Mouse (Mus musculus): Measurements from ENCODE around the gene Alg9. TPM values are rescaled to one million over a fixed set of nuclear protein-coding genes. Genes with fewer than 3 reads are reported as not detected.

The Alg9 gene
- polyA plus RNA-seq, 1 experiment from 2014 or later, result 40.4 TPM

- no peaks in the 10 kb centered on the region for H3K27me3 ChIP-seq (ENCODE audit: control insufficient read depth, insufficient read depth, low read length)
- no peak for ATAC-seq (ENCODE audit: insufficient number of reproducible peaks, low FRiP score, low TSS enrichment, low read depth)
- H3K9ac ChIP-seq (ENCODE audit: low read length), result no peak overlapping the region
- no peak overlapping the region for H3K4me3 ChIP-seq (ENCODE audit: low read depth, low read length)
- 82% methylated on average over 8 of the region's 8 CpGs for WGBS
- H3K27ac ChIP-seq (replicated peaks; ENCODE audit: low read depth, low read length), result no peak overlapping the region
- DNase-seq (ENCODE audit: low spot score), result no peak
- no peak overlapping the region for H3K4me2 ChIP-seq (ENCODE audit: low read depth, severe bottlenecking)
- no peaks in the 10 kb centered on the region for H3K4me1 ChIP-seq (ENCODE audit: control insufficient read depth, insufficient read depth, low read length)
- H3K36me3 ChIP-seq (ENCODE audit: control insufficient read depth, insufficient read depth, low read length), result peaks cover 48% of the 10 kb centered on the region; the same call in 1 of the 2 replicates
- no peaks in the 10 kb centered on the region for H3K9me3 ChIP-seq (ENCODE audit: control insufficient read depth, low read length)
Measured at GRCm38 (mm10) chr9:50865803-50866202, 91.0 kb downstream of the Alg9 start.

- Histone ChIP-seq H3K4me1 (ENCODE audit: control insufficient read depth, insufficient read depth, low read length) (no peaks in the 10 kb centered on the region), H3K27ac (replicated peaks; ENCODE audit: low read depth, low read length) (no peak overlapping the region), H3K27me3 (ENCODE audit: control insufficient read depth, insufficient read depth, low read length) (no peaks in the 10 kb centered on the region), H3K36me3 (ENCODE audit: control insufficient read depth, insufficient read depth, low read length) (peaks cover 44% of the 10 kb centered on the region; the same call in 1 of the 2 replicates), H3K9ac (ENCODE audit: low read length) (no peak overlapping the region), H3K9me3 (ENCODE audit: control insufficient read depth, low read length) (no peaks in the 10 kb centered on the region), H3K4me3 (ENCODE audit: low read depth, low read length) (no peak overlapping the region), H3K4me2 (ENCODE audit: low read depth, severe bottlenecking) (no peak overlapping the region)
- DNase-seq (ENCODE audit: low spot score) (no peak), ATAC-seq (ENCODE audit: insufficient number of reproducible peaks, low FRiP score, low TSS enrichment, low read depth) (no peak)
- WGBS, result 94% methylated on average over 6 of the region's 6 CpGs
Measured at GRCm38 (mm10) chr9:50867015-50867414, 92.2 kb downstream of the Alg9 start.

GRCm38 (mm10) chr9:50868182-50868581 is 93.4 kb downstream of the Alg9 start:
- DNase-seq (ENCODE audit: low spot score), result no peak
- H3K36me3 ChIP-seq (ENCODE audit: control insufficient read depth, insufficient read depth, low read length), result peaks cover 37% of the 10 kb centered on the region; the same call in 1 of the 2 replicates
- 91% methylated on average over 2 of the region's 2 CpGs for WGBS

GRCm38 (mm10) chr9:50873210-50873609 is 98.4 kb downstream of the Alg9 start:
- peaks cover 29% of the 10 kb centered on the region for H3K36me3 ChIP-seq (ENCODE audit: control insufficient read depth, insufficient read depth, low read length)

More at GRCm38 (mm10) chr9:50868182-50868581, 93.4 kb downstream of the Alg9 start:
- Histone ChIP-seq H3K4me2 (ENCODE audit: low read depth, severe bottlenecking) (no peak overlapping the region), H3K27me3 (ENCODE audit: control insufficient read depth, insufficient read depth, low read length) (no peaks in the 10 kb centered on the region), H3K4me1 (ENCODE audit: control insufficient read depth, insufficient read depth, low read length) (no peaks in the 10 kb centered on the region), H3K9ac (ENCODE audit: low read length) (no peak overlapping the region), H3K9me3 (ENCODE audit: control insufficient read depth, low read length) (no peaks in the 10 kb centered on the region), H3K4me3 (ENCODE audit: low read depth, low read length) (no peak overlapping the region), H3K27ac (replicated peaks; ENCODE audit: low read depth, low read length) (no peak overlapping the region)
- no peak for ATAC-seq (ENCODE audit: insufficient number of reproducible peaks, low FRiP score, low TSS enrichment, low read depth)

GRCm38 (mm10) chr9:50874031-50874430 is 99.2 kb downstream of the Alg9 start:
- Histone ChIP-seq H3K9me3 (ENCODE audit: control insufficient read depth, low read length) (no peaks in the 10 kb centered on the region), H3K4me3 (ENCODE audit: low read depth, low read length) (no peak overlapping the region), H3K27me3 (ENCODE audit: control insufficient read depth, insufficient read depth, low read length) (no peaks in the 10 kb centered on the region), H3K4me2 (ENCODE audit: low read depth, severe bottlenecking) (no peak overlapping the region), H3K4me1 (ENCODE audit: control insufficient read depth, insufficient read depth, low read length) (no peaks in the 10 kb centered on the region), H3K36me3 (ENCODE audit: control insufficient read depth, insufficient read depth, low read length) (peaks cover 25% of the 10 kb centered on the region), H3K9ac (ENCODE audit: low read length) (no peak overlapping the region), H3K27ac (replicated peaks; ENCODE audit: low read depth, low read length) (no peak overlapping the region)
- DNase-seq (ENCODE audit: low spot score) (no peak), ATAC-seq (ENCODE audit: insufficient number of reproducible peaks, low FRiP score, low TSS enrichment, low read depth) (no peak)
- 94% methylated on average over 6 of the region's 6 CpGs for WGBS

More at GRCm38 (mm10) chr9:50873210-50873609, 98.4 kb downstream of the Alg9 start:
- Histone ChIP-seq H3K9ac (ENCODE audit: low read length) (no peak overlapping the region), H3K4me3 (ENCODE audit: low read depth, low read length) (no peak overlapping the region), H3K9me3 (ENCODE audit: control insufficient read depth, low read length) (no peaks in the 10 kb centered on the region), H3K4me1 (ENCODE audit: control insufficient read depth, insufficient read depth, low read length) (no peaks in the 10 kb centered on the region), H3K27me3 (ENCODE audit: control insufficient read depth, insufficient read depth, low read length) (no peaks in the 10 kb centered on the region), H3K27ac (replicated peaks; ENCODE audit: low read depth, low read length) (no peak overlapping the region), H3K4me2 (ENCODE audit: low read depth, severe bottlenecking) (no peak overlapping the region)
- no peak for ATAC-seq (ENCODE audit: insufficient number of reproducible peaks, low FRiP score, low TSS enrichment, low read depth)
- 94% methylated on average over 9 of the region's 9 CpGs for WGBS
- no peak for DNase-seq (ENCODE audit: low spot score)

- H3K9me3 ChIP-seq (ENCODE audit: control insufficient read depth, low read length), result no peaks in the 10 kb centered on the region
- H3K36me3 ChIP-seq (ENCODE audit: control insufficient read depth, insufficient read depth, low read length), result peaks cover 26% of the 10 kb centered on the region
- no peaks in the 10 kb centered on the region for H3K27me3 ChIP-seq (ENCODE audit: control insufficient read depth, insufficient read depth, low read length)
- no peak overlapping the region for H3K4me2 ChIP-seq (ENCODE audit: low read depth, severe bottlenecking)
- no peak for DNase-seq (ENCODE audit: low spot score)
- no peak overlapping the region for H3K9ac ChIP-seq (ENCODE audit: low read length)
- H3K4me3 ChIP-seq (ENCODE audit: low read depth, low read length), result no peak overlapping the region
- H3K4me1 ChIP-seq (ENCODE audit: control insufficient read depth, insufficient read depth, low read length), result no peaks in the 10 kb centered on the region
- ATAC-seq (ENCODE audit: insufficient number of reproducible peaks, low FRiP score, low TSS enrichment, low read depth), result no peak
- H3K27ac ChIP-seq (replicated peaks; ENCODE audit: low read depth, low read length), result no peak overlapping the region
- WGBS, result 96% methylated on average over 4 of the region's 4 CpGs
Measured at GRCm38 (mm10) chr9:50875470-50875869, 100.7 kb downstream of the Alg9 start.

- no peaks in the 10 kb centered on the region for H3K9me3 ChIP-seq (ENCODE audit: control insufficient read depth, low read length)
- H3K4me3 ChIP-seq (ENCODE audit: low read depth, low read length), result no peak overlapping the region
- ATAC-seq (ENCODE audit: insufficient number of reproducible peaks, low FRiP score, low TSS enrichment, low read depth) (no peak), DNase-seq (ENCODE audit: low spot score) (no peak)
- no peaks in the 10 kb centered on the region for H3K27me3 ChIP-seq (ENCODE audit: control insufficient read depth, insufficient read depth, low read length)
- H3K4me2 ChIP-seq (ENCODE audit: low read depth, severe bottlenecking), result no peak overlapping the region
- WGBS, result 96% methylated on average over 3 of the region's 3 CpGs
- no peaks in the 10 kb centered on the region for H3K4me1 ChIP-seq (ENCODE audit: control insufficient read depth, insufficient read depth, low read length)
- peaks cover 22% of the 10 kb centered on the region for H3K36me3 ChIP-seq (ENCODE audit: control insufficient read depth, insufficient read depth, low read length)
- H3K9ac ChIP-seq (ENCODE audit: low read length), result no peak overlapping the region
- H3K27ac ChIP-seq (replicated peaks; ENCODE audit: low read depth, low read length), result no peak overlapping the region
Measured at GRCm38 (mm10) chr9:50876287-50876686, 101.5 kb downstream of the Alg9 start.

GRCm38 (mm10) chr9:50877431-50877830 is 102.6 kb downstream of the Alg9 start:
- no peaks in the 10 kb centered on the region for H3K4me1 ChIP-seq (ENCODE audit: control insufficient read depth, insufficient read depth, low read length)
- H3K9me3 ChIP-seq (ENCODE audit: control insufficient read depth, low read length), result no peaks in the 10 kb centered on the region
- no peak overlapping the region for H3K27ac ChIP-seq (replicated peaks; ENCODE audit: low read depth, low read length)
- no peaks in the 10 kb centered on the region for H3K27me3 ChIP-seq (ENCODE audit: control insufficient read depth, insufficient read depth, low read length)
- no peak overlapping the region for H3K4me2 ChIP-seq (ENCODE audit: low read depth, severe bottlenecking)
- DNase-seq (ENCODE audit: low spot score) (no peak), ATAC-seq (ENCODE audit: insufficient number of reproducible peaks, low FRiP score, low TSS enrichment, low read depth) (no peak)
- 84% methylated on average over 3 of the region's 3 CpGs for WGBS
- no peak overlapping the region for H3K9ac ChIP-seq (ENCODE audit: low read length)
- H3K4me3 ChIP-seq (ENCODE audit: low read depth, low read length), result no peak overlapping the region
- H3K36me3 ChIP-seq (ENCODE audit: control insufficient read depth, insufficient read depth, low read length), result peaks cover 22% of the 10 kb centered on the region

- no peak overlapping the region for H3K27ac ChIP-seq (replicated peaks; ENCODE audit: low read depth, low read length)
- 95% methylated on average over 2 of the region's 2 CpGs for WGBS
- no peak overlapping the region for H3K4me2 ChIP-seq (ENCODE audit: low read depth, severe bottlenecking)
- no peak for DNase-seq (ENCODE audit: low spot score)
- ATAC-seq (ENCODE audit: insufficient number of reproducible peaks, low FRiP score, low TSS enrichment, low read depth), result no peak
- no peaks in the 10 kb centered on the region for H3K27me3 ChIP-seq (ENCODE audit: control insufficient read depth, insufficient read depth, low read length)
- H3K9ac ChIP-seq (ENCODE audit: low read length), result no peak overlapping the region
- H3K36me3 ChIP-seq (ENCODE audit: control insufficient read depth, insufficient read depth, low read length), result peaks cover 14% of the 10 kb centered on the region; the same call in 1 of the 2 replicates
- H3K9me3 ChIP-seq (ENCODE audit: control insufficient read depth, low read length), result no peaks in the 10 kb centered on the region
- H3K4me3 ChIP-seq (ENCODE audit: low read depth, low read length), result no peak overlapping the region
- H3K4me1 ChIP-seq (ENCODE audit: control insufficient read depth, insufficient read depth, low read length), result no peaks in the 10 kb centered on the region
Measured at GRCm38 (mm10) chr9:50882183-50882582, 107.4 kb downstream of the Alg9 start.
